Mouse (Mus musculus) limb, embryonic 15.5 days (tissue): ENCODE results near the gene Nrxn1. TPM values are rescaled to one million over a fixed set of nuclear protein-coding genes. Genes with fewer than 3 reads are reported as not detected.

ENCODE experiments used
- ATAC-seq: fragments of 200-750 bp; cut with Nextera tagmentation; 2 replicates; pipeline ENCODE4 v1.8.0; 2017; ENCODE audit warnings: low read depth, moderate TSS enrichment; ENCODE audit not compliant: insufficient number of reproducible peaks, low FRiP score, low TSS enrichment
- H3K27ac ChIP-seq: fragments of 300-500 bp; sonication (generic); 2 replicates; pipeline ENCODE4 v1.5.1; 2015; ENCODE audit warnings: moderate library complexity, mild to moderate bottlenecking, inconsistent platforms
- H3K27me3 ChIP-seq: fragments of 300-500 bp; sonication (generic); 2 replicates; pipeline ENCODE4 v1.6.1; 2015; ENCODE audit warnings: inconsistent platforms
- H3K36me3 ChIP-seq: fragments of 300-500 bp; sonication (generic); 2 replicates; pipeline ENCODE4 v1.6.1; 2015; ENCODE audit warnings: inconsistent platforms
- H3K4me1 ChIP-seq: fragments of 300-500 bp; sonication (generic); 2 replicates; pipeline ENCODE4 v1.6.1; 2015; ENCODE audit warnings: inconsistent platforms
- H3K4me2 ChIP-seq: fragments of 300-500 bp; sonication (generic); 2 replicates; pipeline ENCODE4 v1.6.1; 2015; ENCODE audit warnings: mild to moderate bottlenecking, inconsistent platforms
- H3K4me3 ChIP-seq: fragments of 300-500 bp; sonication (generic); 2 replicates; pipeline ENCODE4 v1.5.1; 2015; ENCODE audit warnings: mild to moderate bottlenecking, inconsistent platforms
- H3K9ac ChIP-seq: fragments of 300-500 bp; sonication (generic); 2 replicates; pipeline ENCODE4 v1.6.1; 2015; ENCODE audit warnings: inconsistent platforms
- H3K9me3 ChIP-seq: fragments of 300-500 bp; sonication (generic); 2 replicates; pipeline ENCODE4 v1.6.1; 2016; ENCODE audit warnings: inconsistent platforms
- WGBS: fragments of 180-500 bp; shearing (Covaris S2); methylation state at CpG from one replicate; pipeline ENCODE4 v1.1.7; 2015; 5-methylcytosine and 5-hydroxymethylcytosine counted together
- polyA plus RNA-seq: library from polyadenylated mRNA; unstranded; fragments of >200 nt; fragmentation: Nextera tagmentation; extraction: Ambion mirVana; gene quantifications from 2 replicates; pipeline ENCODE4 v1.2.1, GENCODE M21; 2015

The Nrxn1 gene
- polyA plus RNA-seq, 1 experiment from 2014 or later, result 12.4 TPM

- Histone ChIP-seq H3K4me2 (no peak overlapping the region), H3K9ac (no peak overlapping the region), H3K36me3 (no peaks in the 10 kb centered on the region), H3K4me1 (no peaks in the 10 kb centered on the region), H3K27me3 (no peaks in the 10 kb centered on the region), H3K27ac (no peak overlapping the region), H3K4me3 (no peak overlapping the region), H3K9me3 (no peaks in the 10 kb centered on the region)
- ATAC-seq, result no peak
Measured at GRCm38 (mm10) chr17:90443067-90443466, 649.8 kb downstream of the Nrxn1 start.

- ATAC-seq, result no peak
- Histone ChIP-seq H3K27me3 (no peaks in the 10 kb centered on the region), H3K27ac (no peak overlapping the region), H3K36me3 (no peaks in the 10 kb centered on the region), H3K4me1 (no peaks in the 10 kb centered on the region), H3K9ac (no peak overlapping the region), H3K9me3 (no peaks in the 10 kb centered on the region), H3K4me2 (no peak overlapping the region), H3K4me3 (no peak overlapping the region)
Measured at GRCm38 (mm10) chr17:90435836-90436235, 657.0 kb downstream of the Nrxn1 start.

- H3K27me3 ChIP-seq, result no peaks in the 10 kb centered on the region
- no peaks in the 10 kb centered on the region for H3K9me3 ChIP-seq
- H3K4me1 ChIP-seq, result no peaks in the 10 kb centered on the region
- H3K4me2 ChIP-seq, result no peak overlapping the region
- H3K9ac ChIP-seq, result no peak overlapping the region
- no peak overlapping the region for H3K4me3 ChIP-seq
- no peak overlapping the region for H3K27ac ChIP-seq
- 45% methylated on average over 2 of the region's 2 CpGs for WGBS
- ATAC-seq, result no peak
- H3K36me3 ChIP-seq, result no peaks in the 10 kb centered on the region
Measured at GRCm38 (mm10) chr17:90435371-90435770, 657.5 kb downstream of the Nrxn1 start.

- no peaks in the 10 kb centered on the region for H3K4me1 ChIP-seq
- no peak overlapping the region for H3K4me2 ChIP-seq
- no peak for ATAC-seq
- no peaks in the 10 kb centered on the region for H3K9me3 ChIP-seq
- no peak overlapping the region for H3K9ac ChIP-seq
- H3K4me3 ChIP-seq, result no peak overlapping the region
- 68% methylated on average over 1 of the region's 1 CpGs for WGBS
- no peaks in the 10 kb centered on the region for H3K27me3 ChIP-seq
- H3K36me3 ChIP-seq, result no peaks in the 10 kb centered on the region
- H3K27ac ChIP-seq, result no peak overlapping the region
Measured at GRCm38 (mm10) chr17:90430211-90430610, 662.7 kb downstream of the Nrxn1 start.

GRCm38 (mm10) chr17:90425974-90426373 is 666.9 kb downstream of the Nrxn1 start:
- H3K9me3 ChIP-seq, result no peaks in the 10 kb centered on the region
- ATAC-seq, result no peak
- no peak overlapping the region for H3K4me3 ChIP-seq
- H3K36me3 ChIP-seq, result no peaks in the 10 kb centered on the region
- H3K27me3 ChIP-seq, result no peaks in the 10 kb centered on the region
- 90% methylated on average over 3 of the region's 3 CpGs for WGBS
- no peak overlapping the region for H3K4me2 ChIP-seq
- H3K4me1 ChIP-seq, result no peaks in the 10 kb centered on the region
- no peak overlapping the region for H3K27ac ChIP-seq
- no peak overlapping the region for H3K9ac ChIP-seq

- ATAC-seq, result no peak
- H3K9ac ChIP-seq, result no peak overlapping the region
- no peak overlapping the region for H3K4me2 ChIP-seq
- H3K36me3 ChIP-seq, result no peaks in the 10 kb centered on the region
- 80% methylated on average over 3 of the region's 3 CpGs for WGBS
- no peak overlapping the region for H3K4me3 ChIP-seq
- no peak overlapping the region for H3K27ac ChIP-seq
- H3K9me3 ChIP-seq, result no peaks in the 10 kb centered on the region
- no peaks in the 10 kb centered on the region for H3K27me3 ChIP-seq
- H3K4me1 ChIP-seq, result no peaks in the 10 kb centered on the region
Measured at GRCm38 (mm10) chr17:90422591-90422990, 670.3 kb downstream of the Nrxn1 start.

GRCm38 (mm10) chr17:90420757-90421156 is 672.1 kb downstream of the Nrxn1 start:
- no peaks in the 10 kb centered on the region for H3K9me3 ChIP-seq
- no peak overlapping the region for H3K9ac ChIP-seq
- no peak overlapping the region for H3K4me3 ChIP-seq
- no peaks in the 10 kb centered on the region for H3K27me3 ChIP-seq
- H3K4me1 ChIP-seq, result no peaks in the 10 kb centered on the region
- no peak overlapping the region for H3K4me2 ChIP-seq
- H3K27ac ChIP-seq, result no peak overlapping the region
- H3K36me3 ChIP-seq, result no peaks in the 10 kb centered on the region
- no peak for ATAC-seq
- WGBS, result 88% methylated on average over 2 of the region's 2 CpGs

GRCm38 (mm10) chr17:90419615-90420014 is 673.3 kb downstream of the Nrxn1 start:
- no peak for ATAC-seq
- H3K36me3 ChIP-seq, result no peaks in the 10 kb centered on the region
- no peaks in the 10 kb centered on the region for H3K4me1 ChIP-seq
- no peak overlapping the region for H3K4me3 ChIP-seq
- no peaks in the 10 kb centered on the region for H3K27me3 ChIP-seq
- WGBS, result 86% methylated on average over 1 of the region's 1 CpGs
- H3K4me2 ChIP-seq, result no peak overlapping the region
- no peak overlapping the region for H3K9ac ChIP-seq
- H3K27ac ChIP-seq, result no peak overlapping the region
- no peaks in the 10 kb centered on the region for H3K9me3 ChIP-seq

GRCm38 (mm10) chr17:90396357-90396756 is 696.5 kb downstream of the Nrxn1 start:
- Histone ChIP-seq H3K4me3 (no peak overlapping the region), H3K9me3 (no peaks in the 10 kb centered on the region), H3K36me3 (no peaks in the 10 kb centered on the region), H3K27ac (no peak overlapping the region), H3K27me3 (no peaks in the 10 kb centered on the region), H3K9ac (no peak overlapping the region), H3K4me2 (no peak overlapping the region), H3K4me1 (no peaks in the 10 kb centered on the region)
- ATAC-seq, result no peak

GRCm38 (mm10) chr17:90394606-90395005 is 698.3 kb downstream of the Nrxn1 start:
- ATAC-seq, result no peak
- Histone ChIP-seq H3K4me2 (no peak overlapping the region), H3K27me3 (no peaks in the 10 kb centered on the region), H3K4me1 (no peaks in the 10 kb centered on the region), H3K4me3 (no peak overlapping the region), H3K9me3 (no peaks in the 10 kb centered on the region), H3K36me3 (no peaks in the 10 kb centered on the region), H3K27ac (no peak overlapping the region), H3K9ac (no peak overlapping the region)
- WGBS, result 88% methylated on average over 6 of the region's 6 CpGs

GRCm38 (mm10) chr17:90392751-90393150 is 700.1 kb downstream of the Nrxn1 start:
- Histone ChIP-seq H3K4me2 (no peak overlapping the region), H3K9ac (no peak overlapping the region), H3K27me3 (no peaks in the 10 kb centered on the region), H3K27ac (no peak overlapping the region), H3K4me1 (no peaks in the 10 kb centered on the region), H3K9me3 (no peaks in the 10 kb centered on the region), H3K4me3 (no peak overlapping the region), H3K36me3 (no peaks in the 10 kb centered on the region)
- no peak for ATAC-seq
- 91% methylated on average over 1 of the region's 1 CpGs for WGBS

- 39% methylated on average over 7 of the region's 7 CpGs for WGBS
- no peaks in the 10 kb centered on the region for H3K9me3 ChIP-seq
- no peaks in the 10 kb centered on the region for H3K27me3 ChIP-seq
- ATAC-seq, result no peak
- H3K4me1 ChIP-seq, result no peaks in the 10 kb centered on the region
- H3K4me2 ChIP-seq, result no peak overlapping the region
- no peak overlapping the region for H3K9ac ChIP-seq
- H3K4me3 ChIP-seq, result no peak overlapping the region
- no peaks in the 10 kb centered on the region for H3K36me3 ChIP-seq
- no peak overlapping the region for H3K27ac ChIP-seq
Measured at GRCm38 (mm10) chr17:90390316-90391212, 702.3 kb downstream of the Nrxn1 start.

- Histone ChIP-seq H3K27ac (no peak overlapping the region), H3K4me2 (no peak overlapping the region), H3K27me3 (no peaks in the 10 kb centered on the region), H3K4me1 (no peaks in the 10 kb centered on the region), H3K36me3 (no peaks in the 10 kb centered on the region), H3K4me3 (no peak overlapping the region), H3K9me3 (no peaks in the 10 kb centered on the region), H3K9ac (no peak overlapping the region)
- 71% methylated on average over 2 of the region's 2 CpGs for WGBS
- ATAC-seq, result no peak
Measured at GRCm38 (mm10) chr17:90384856-90385255, 708.0 kb downstream of the Nrxn1 start.
